In the genomic region with DNA sequence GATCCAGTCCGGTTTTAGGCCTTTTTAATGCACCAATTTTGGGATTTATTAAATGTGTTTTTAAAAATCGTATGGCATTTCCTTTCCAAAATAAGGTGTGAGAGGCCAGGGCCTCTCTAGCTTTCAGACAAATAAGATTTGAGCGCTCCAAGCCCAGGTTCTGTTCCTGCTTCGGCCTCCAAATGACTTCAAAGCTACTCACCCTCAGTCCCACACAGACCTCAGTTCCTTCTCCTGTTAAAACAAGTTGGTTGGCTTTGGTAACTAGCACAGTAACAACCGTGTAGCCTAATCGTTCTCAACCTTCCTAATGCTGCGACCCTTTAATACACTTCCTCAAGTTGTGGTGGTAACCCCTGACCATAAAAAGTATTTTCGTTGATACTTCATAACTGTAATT, we compare ENCODE assay signal across 8 mouse cellular contexts. TPM values are rescaled to one million over a fixed set of nuclear protein-coding genes. Genes with fewer than 3 reads are reported as not detected.
DNase-seq lines count a peak whose midpoint lies in the region; ATAC-seq and TF ChIP-seq lines count a peak whose summit lies in the region.

No protein-coding gene starts in this region.

- H3K27ac ChIP-seq in spleen, adult 2 months (ENCODE audit: insufficient read depth, low read length): no peak overlapping the region
- no peak overlapping the region for H3K27ac ChIP-seq in limb, embryonic 15.5 days

- H3K4me1 ChIP-seq in erythroblast, embryonic 14.5 days (ENCODE audit: control insufficient read depth): peaks cover 58% of the 10 kb centered on the region
- peaks cover 8% of the 10 kb centered on the region for H3K4me1 ChIP-seq in spleen, adult 2 months (ENCODE audit: control insufficient read depth, insufficient read depth, insufficient read length)
- peaks cover 27% of the 10 kb centered on the region; the same call in 1 of the 2 replicates for H3K4me1 ChIP-seq in limb, embryonic 15.5 days

- peaks cover 3% of the 10 kb centered on the region for H3K27me3 ChIP-seq in erythroblast, embryonic 14.5 days (ENCODE audit: control insufficient read depth)
- peaks cover 2% of the 10 kb centered on the region; the same call in 1 of the 2 replicates for H3K27me3 ChIP-seq in spleen, adult 2 months (ENCODE audit: control insufficient read depth, insufficient read depth, low read length)
- no peaks in the 10 kb centered on the region for H3K27me3 ChIP-seq in limb, embryonic 15.5 days

- no peak for TF ChIP-seq CTCF in spleen, adult 2 months (IDR thresholded peaks at IDR 0.05; ENCODE audit: extremely low read depth, insufficient read depth, insufficient read length, insufficient replicate concordance)

- peak overlapping the region; percentile 90 for H3K4me3 ChIP-seq in erythroblast, embryonic 14.5 days (replicated peaks)
- H3K4me3 ChIP-seq in spleen, adult 2 months (ENCODE audit: extremely low read depth, insufficient read depth, insufficient read length): peak overlapping the region; percentile 80
- peak overlapping the region; percentile 78 for H3K4me3 ChIP-seq in limb, embryonic 15.5 days

- H3K4me2 ChIP-seq in limb, embryonic 15.5 days: peak overlapping the region; percentile 99

- no peaks in the 10 kb centered on the region for H3K9me3 ChIP-seq in erythroblast, embryonic 14.5 days (ENCODE audit: control insufficient read depth, low read length)
- no peaks in the 10 kb centered on the region for H3K9me3 ChIP-seq in limb, embryonic 15.5 days

- no peak overlapping the region for H3K9ac ChIP-seq in limb, embryonic 15.5 days

- no peak for TF ChIP-seq POLR2A in spleen, adult 2 months (IDR thresholded peaks at IDR 0.05; ENCODE audit: low read depth, low read length)

- no peak for DNase-seq in spleen, adult 2 months (ENCODE audit: low read depth in 1 of 2, low spot score in 2 of 2)
- no peak for DNase-seq in spleen, adult 12 weeks (ENCODE audit: low spot score)
- DNase-seq in frontal cortex, postnatal 14 days (ENCODE audit: low spot score in 2 of 2): no peak
- DNase-seq in spleen, postnatal 10 days (ENCODE audit: low spot score in 2 of 2): no peak

- 36% methylated on average over 8 of the region's 8 CpGs for WGBS in spleen, adult 2 months
- WGBS in limb, embryonic 15.5 days: 43% methylated on average over 8 of the region's 8 CpGs

- H3K36me3 ChIP-seq in erythroblast, embryonic 14.5 days (ENCODE audit: control insufficient read depth): peaks cover 39% of the 10 kb centered on the region
- no peaks in the 10 kb centered on the region for H3K36me3 ChIP-seq in spleen, adult 2 months (ENCODE audit: control insufficient read depth, insufficient read depth, low read length)
- no peaks in the 10 kb centered on the region for H3K36me3 ChIP-seq in limb, embryonic 15.5 days

- no peak for ATAC-seq in erythroblast, adult 5-6 weeks (replicated peaks; ENCODE audit: low FRiP score, poor library complexity, severe bottlenecking)
- ATAC-seq in limb, embryonic 15.5 days (ENCODE audit: insufficient number of reproducible peaks, low FRiP score, low TSS enrichment, low read depth): no peak
- ATAC-seq in megakaryocyte progenitor cell, adult 5-6 weeks (replicated peaks; ENCODE audit: poor library complexity): no peak

RNA-seq across cellular contexts. Expression of a gene that starts 0.7 kb away (rescaled TPM):
- polyA plus RNA-seq in erythroblast, embryonic 14.5 days (2012): 56.8 and 56.9 TPM in 2 replicates
- 679 and 733 TPM in 2 replicates for total RNA-seq in erythroblast, adult 5-6 weeks (2015; ENCODE audit: low replicate concordance)
- 965 and 998 TPM in 2 replicates for total RNA-seq in erythroblast, adult 5-6 weeks (2017; ENCODE audit: low replicate concordance)
- 43.1 and 48.1 TPM in 2 replicates for polyA plus RNA-seq in spleen, adult 2 months (2012; rRNA removed)
- 31.0 and 36.0 TPM in 2 replicates for polyA plus RNA-seq in limb, embryonic 15.5 days (2015; fragmentation: Nextera tagmentation; extraction: Ambion mirVana)
- 7.8 and 10.1 TPM in 2 replicates for total RNA-seq in megakaryocyte progenitor cell, adult 5-6 weeks (2015)
- 11.5 and 14.6 TPM in 2 replicates for total RNA-seq in megakaryocyte progenitor cell, adult 5-6 weeks (2017)
